Mouse (Mus musculus): ENCODE data around the gene Zmynd10.

DNA sequence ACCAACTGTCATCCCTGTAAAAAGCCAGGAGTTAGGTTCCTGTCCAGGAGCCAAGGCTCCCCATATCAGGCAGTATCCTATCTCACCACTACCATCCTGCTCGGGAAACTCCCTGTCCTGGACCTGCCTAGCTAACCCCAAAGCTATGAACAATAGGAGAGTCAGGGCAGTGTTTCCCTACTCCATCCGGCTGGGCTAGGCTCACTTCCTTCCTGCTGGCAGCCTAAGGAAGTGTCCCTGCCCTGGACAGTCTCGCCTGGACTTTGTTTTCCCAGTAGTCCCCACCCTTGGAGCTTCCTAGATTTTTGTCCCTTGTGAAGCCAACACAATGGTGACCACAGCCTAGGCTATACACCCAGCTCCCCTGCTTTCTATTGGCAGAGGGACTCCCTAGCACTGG, 19.8 kb downstream of the Zmynd10 start:
- TF ChIP-seq CTCF (conservative IDR thresholded peaks at IDR 0.05; ENCODE audit: low read length) (no peak), NANOG (IDR thresholded peaks at IDR 0.05; ENCODE audit: borderline replicate concordance, low read length) (no peak)

Data from E14TG2a.4 (cell line).